Mouse (Mus musculus): Measurements from ENCODE around the gene Camk2b. TPM values are rescaled to one million over a fixed set of nuclear protein-coding genes. Genes with fewer than 3 reads are reported as not detected.
A peak's percentile ranks its signal among the peaks of the same experiment; 100 is the strongest.

The Camk2b gene
- polyA plus RNA-seq, 1 experiment from 2014 or later = 0.43 TPM

DNA sequence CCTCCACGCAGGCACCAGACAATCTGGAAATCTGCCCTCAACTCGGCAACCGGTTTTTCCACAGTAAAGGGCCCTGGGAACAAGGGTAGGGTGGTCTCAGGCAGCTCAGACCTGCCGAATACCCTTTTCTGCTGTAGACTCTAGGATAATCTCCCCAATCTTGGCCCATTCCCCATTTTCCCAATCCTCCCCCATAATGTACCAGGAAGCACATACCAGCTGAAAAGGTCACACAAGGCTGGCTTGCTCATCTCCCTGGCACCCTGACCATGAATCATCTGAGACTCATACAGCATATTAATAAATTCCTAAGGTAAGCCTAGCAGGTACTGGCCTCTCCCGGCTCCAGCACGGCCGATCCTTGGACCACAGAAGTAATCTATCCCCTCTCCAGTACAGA lies 28.5 kb downstream of the Camk2b start:
- Histone ChIP-seq H3K27me3 (replicated peaks) (no peaks in the 10 kb centered on the region), H3K9ac (no peak overlapping the region), H3K36me3 (no peaks in the 10 kb centered on the region), H3K4me3 (no peak overlapping the region), H3K9me3 (replicated peaks) (no peaks in the 10 kb centered on the region), H3K4me2 (no peak overlapping the region), H3K4me1 (no peaks in the 10 kb centered on the region), H3K27ac (no peak overlapping the region)
- no peak for ATAC-seq
- WGBS (ENCODE audit: insufficient replicate concordance) = 78% methylated on average over 7 of the region's 7 CpGs

- Histone ChIP-seq H3K27me3 (replicated peaks) (no peaks in the 10 kb centered on the region), H3K9me3 (replicated peaks) (no peaks in the 10 kb centered on the region), H3K4me2 (no peak overlapping the region), H3K4me1 (no peaks in the 10 kb centered on the region), H3K9ac (no peak overlapping the region), H3K36me3 (no peaks in the 10 kb centered on the region), H3K4me3 (no peak overlapping the region), H3K27ac (no peak overlapping the region)
- ATAC-seq = no peak
- WGBS (ENCODE audit: insufficient replicate concordance) = 72% methylated on average over 7 of the region's 7 CpGs
These were observed 29.0 kb downstream of the Camk2b start for GRCm38 (mm10) chr11:6037198-6037597.

GRCm38 (mm10) chr11:6036477-6036876 lies 29.7 kb downstream of the Camk2b start:
- H3K27me3 ChIP-seq (replicated peaks) = no peaks in the 10 kb centered on the region
- no peak overlapping the region for H3K4me3 ChIP-seq
- WGBS (ENCODE audit: insufficient replicate concordance) = 56% methylated on average over 4 of the region's 4 CpGs
- no peak for ATAC-seq
- H3K27ac ChIP-seq = no peak overlapping the region
- no peaks in the 10 kb centered on the region for H3K36me3 ChIP-seq
- no peaks in the 10 kb centered on the region for H3K4me1 ChIP-seq
- H3K4me2 ChIP-seq = no peak overlapping the region
- no peak overlapping the region for H3K9ac ChIP-seq
- H3K9me3 ChIP-seq (replicated peaks) = no peaks in the 10 kb centered on the region

- 76% methylated on average over 3 of the region's 3 CpGs for WGBS (ENCODE audit: insufficient replicate concordance)
- Histone ChIP-seq H3K27me3 (replicated peaks) (no peaks in the 10 kb centered on the region), H3K4me1 (no peaks in the 10 kb centered on the region), H3K36me3 (no peaks in the 10 kb centered on the region), H3K27ac (no peak overlapping the region), H3K9ac (no peak overlapping the region), H3K4me3 (no peak overlapping the region), H3K4me2 (no peak overlapping the region), H3K9me3 (replicated peaks) (no peaks in the 10 kb centered on the region)
- no peak for ATAC-seq
These were observed 30.6 kb downstream of the Camk2b start for GRCm38 (mm10) chr11:6035521-6035920.

DNA sequence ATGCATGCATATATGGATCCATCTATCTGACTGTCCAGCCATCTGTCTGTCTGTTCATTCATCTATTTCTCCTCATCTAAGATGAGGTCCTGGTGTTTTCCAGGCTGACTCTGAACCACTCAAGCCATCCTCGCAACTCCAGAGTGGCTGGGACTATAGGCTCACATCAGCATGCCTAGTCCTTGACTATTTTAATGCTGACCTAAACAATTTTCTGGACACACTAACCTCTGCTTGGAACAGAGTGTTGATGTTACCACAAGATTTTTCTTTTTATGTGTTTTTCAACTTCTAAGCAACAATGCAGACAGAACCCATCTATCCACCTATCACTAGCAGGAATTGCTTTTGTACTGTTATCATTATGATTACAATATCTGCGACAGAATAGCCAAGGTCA lies 31.4 kb downstream of the Camk2b start:
- Histone ChIP-seq H3K9me3 (replicated peaks) (no peaks in the 10 kb centered on the region), H3K4me3 (no peak overlapping the region), H3K4me1 (no peaks in the 10 kb centered on the region), H3K4me2 (no peak overlapping the region), H3K9ac (no peak overlapping the region), H3K27ac (no peak overlapping the region), H3K36me3 (no peaks in the 10 kb centered on the region), H3K27me3 (replicated peaks) (no peaks in the 10 kb centered on the region)
- 62% methylated on average over 2 of the region's 2 CpGs for WGBS (ENCODE audit: insufficient replicate concordance)
- ATAC-seq = no peak

- Histone ChIP-seq H3K4me3 (no peak overlapping the region), H3K4me1 (no peaks in the 10 kb centered on the region), H3K9ac (no peak overlapping the region), H3K4me2 (no peak overlapping the region), H3K36me3 (no peaks in the 10 kb centered on the region), H3K27me3 (replicated peaks) (no peaks in the 10 kb centered on the region), H3K27ac (no peak overlapping the region), H3K9me3 (replicated peaks) (no peaks in the 10 kb centered on the region)
- 61% methylated on average over 5 of the region's 5 CpGs for WGBS (ENCODE audit: insufficient replicate concordance)
- no peak for ATAC-seq
These were observed 32.4 kb downstream of the Camk2b start for GRCm38 (mm10) chr11:6033801-6034200.

DNA sequence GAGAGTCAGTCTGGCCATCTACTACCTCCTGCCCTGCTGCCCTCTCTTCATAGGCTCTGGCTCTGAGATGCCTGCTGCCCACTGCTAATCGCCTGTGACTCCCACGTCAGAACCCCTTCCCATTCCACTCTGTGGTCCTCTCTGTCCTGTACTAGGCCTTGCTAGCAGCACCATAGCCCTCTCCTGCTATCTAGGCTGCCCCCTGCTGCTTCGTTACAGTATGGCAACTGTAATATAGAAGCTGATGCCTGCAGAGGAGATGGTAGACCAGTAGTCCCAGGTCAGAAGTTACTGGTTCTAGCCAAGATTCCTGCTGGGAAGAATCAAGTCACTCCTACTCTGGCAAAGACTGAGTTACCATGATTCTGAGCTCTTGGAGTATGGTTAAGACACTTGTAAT lies 33.0 kb downstream of the Camk2b start:
- H3K9me3 ChIP-seq (replicated peaks) = no peaks in the 10 kb centered on the region
- H3K4me2 ChIP-seq = no peak overlapping the region
- H3K9ac ChIP-seq = no peak overlapping the region
- no peaks in the 10 kb centered on the region for H3K4me1 ChIP-seq
- ATAC-seq = 0 out of 2 replicates have a peak, but pooled peaks have one; percentile 21
- WGBS (ENCODE audit: insufficient replicate concordance) = 33% methylated on average over 3 of the region's 3 CpGs
- no peak overlapping the region for H3K27ac ChIP-seq
- no peaks in the 10 kb centered on the region for H3K27me3 ChIP-seq (replicated peaks)
- H3K36me3 ChIP-seq = no peaks in the 10 kb centered on the region
- no peak overlapping the region for H3K4me3 ChIP-seq

DNA sequence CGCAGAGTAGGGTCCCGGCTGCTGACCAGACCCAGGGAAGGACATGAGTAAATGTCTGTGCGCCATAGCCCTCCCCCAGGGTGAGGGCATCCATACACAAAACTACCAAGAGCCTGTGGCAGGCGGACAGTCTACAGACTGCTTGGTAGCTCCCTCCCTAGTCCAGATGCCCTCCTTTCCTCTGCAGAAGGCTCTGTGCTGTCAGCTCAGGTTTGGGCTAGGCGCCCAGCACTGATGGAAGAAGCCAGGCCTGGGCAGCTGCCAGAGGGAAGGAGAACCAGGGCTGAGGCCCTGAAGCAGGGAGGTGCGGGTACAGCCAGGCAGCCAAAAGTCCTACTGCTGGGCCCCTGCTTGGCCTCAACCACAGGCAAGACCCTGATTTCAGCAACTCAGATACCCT lies 35.5 kb downstream of the Camk2b start:
- H3K9ac ChIP-seq = no peak overlapping the region
- WGBS (ENCODE audit: insufficient replicate concordance) = 73% methylated on average over 6 of the region's 6 CpGs
- H3K4me2 ChIP-seq = no peak overlapping the region
- no peak for ATAC-seq
- H3K4me3 ChIP-seq = no peak overlapping the region
- H3K27me3 ChIP-seq (replicated peaks) = no peaks in the 10 kb centered on the region
- H3K36me3 ChIP-seq = no peaks in the 10 kb centered on the region
- H3K9me3 ChIP-seq (replicated peaks) = no peaks in the 10 kb centered on the region
- H3K4me1 ChIP-seq = no peaks in the 10 kb centered on the region
- no peak overlapping the region for H3K27ac ChIP-seq

- Histone ChIP-seq H3K27me3 (replicated peaks) (no peaks in the 10 kb centered on the region), H3K4me3 (no peak overlapping the region), H3K9me3 (replicated peaks) (no peaks in the 10 kb centered on the region), H3K4me1 (0 out of 2 replicates have a peak, but pooled peaks cover 6% of the 10 kb centered on the region), H3K36me3 (no peaks in the 10 kb centered on the region), H3K9ac (no peak overlapping the region), H3K27ac (no peak overlapping the region), H3K4me2 (no peak overlapping the region)
- 61% methylated on average over 3 of the region's 3 CpGs for WGBS (ENCODE audit: insufficient replicate concordance)
- ATAC-seq = no peak
These were observed 36.4 kb downstream of the Camk2b start for GRCm38 (mm10) chr11:6029790-6030189.

GRCm38 (mm10) chr11:6028911-6029310 lies 37.3 kb downstream of the Camk2b start:
- Histone ChIP-seq H3K4me2 (no peak overlapping the region), H3K4me3 (no peak overlapping the region), H3K36me3 (no peaks in the 10 kb centered on the region), H3K27ac (no peak overlapping the region), H3K27me3 (replicated peaks) (no peaks in the 10 kb centered on the region), H3K4me1 (0 out of 2 replicates have a peak, but pooled peaks cover 6% of the 10 kb centered on the region), H3K9ac (no peak overlapping the region), H3K9me3 (replicated peaks) (no peaks in the 10 kb centered on the region)
- WGBS (ENCODE audit: insufficient replicate concordance) = 72% methylated on average over 7 of the region's 7 CpGs
- no peak for ATAC-seq

GRCm38 (mm10) chr11:6026361-6026760 lies 39.8 kb downstream of the Camk2b start:
- Histone ChIP-seq H3K36me3 (no peaks in the 10 kb centered on the region), H3K4me2 (no peak overlapping the region)
- ATAC-seq = no peak

DNA sequence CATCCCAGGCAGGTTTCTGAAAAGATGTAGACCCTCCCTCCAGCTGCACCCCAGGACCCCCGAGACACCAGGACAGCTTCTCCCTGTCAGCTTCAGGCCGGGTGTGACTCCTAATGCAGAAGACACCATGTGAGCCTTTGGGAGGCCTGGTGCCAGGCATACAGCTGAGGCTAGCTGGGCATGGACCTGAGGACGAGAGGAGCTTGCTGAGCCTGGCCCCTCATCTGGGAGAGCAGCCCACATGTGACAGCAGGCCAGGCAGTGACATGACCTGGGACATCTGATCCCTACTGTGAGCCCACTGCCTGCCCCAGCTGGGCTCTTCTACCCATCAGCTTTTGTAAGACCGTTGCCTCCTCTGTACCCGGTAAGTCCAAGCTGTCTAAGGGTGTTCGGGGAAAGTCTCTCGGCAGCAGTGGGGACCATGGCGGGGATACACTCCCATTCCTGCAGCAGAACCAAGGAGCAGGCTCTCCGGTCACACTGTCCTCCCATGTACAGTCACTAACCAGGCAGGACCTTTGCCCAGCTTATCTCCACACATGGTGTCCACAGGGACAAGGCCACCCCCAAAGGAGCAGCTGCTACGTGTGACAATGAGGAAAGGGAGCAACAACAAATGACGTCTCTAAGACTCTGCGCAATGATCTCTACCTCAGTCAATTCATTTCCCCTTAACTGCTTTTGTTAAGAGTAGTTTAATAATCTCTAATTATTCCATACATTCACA lies 41.1 kb downstream of the Camk2b start:
- Histone ChIP-seq H3K4me1 (0 out of 2 replicates have a peak, but pooled peaks cover 6% of the 10 kb centered on the region), H3K9me3 (replicated peaks) (no peaks in the 10 kb centered on the region), H3K9ac (no peak overlapping the region), H3K36me3 (no peaks in the 10 kb centered on the region), H3K4me3 (no peak overlapping the region), H3K4me2 (no peak overlapping the region), H3K27ac (no peak overlapping the region), H3K27me3 (replicated peaks) (no peaks in the 10 kb centered on the region; the same call in 1 of the 2 replicates)
- WGBS (ENCODE audit: insufficient replicate concordance) = 68% methylated on average over 12 of the region's 12 CpGs
- peak; percentile 50; the same call in 1 of the 2 replicates for ATAC-seq

More at GRCm38 (mm10) chr11:6026361-6026760, 39.8 kb downstream of the Camk2b start:
- Histone ChIP-seq H3K27ac (no peak overlapping the region), H3K4me1 (0 out of 2 replicates have a peak, but pooled peaks cover 6% of the 10 kb centered on the region), H3K9me3 (replicated peaks) (no peaks in the 10 kb centered on the region), H3K4me3 (no peak overlapping the region), H3K27me3 (replicated peaks) (no peaks in the 10 kb centered on the region; the same call in 1 of the 2 replicates), H3K9ac (no peak overlapping the region)
- 40% methylated on average over 1 of the region's 1 CpGs for WGBS (ENCODE audit: insufficient replicate concordance)

All from liver, embryonic 12.5 days (tissue).